Mouse (Mus musculus): ENCODE measurements around the gene Cnot1. TPM values are rescaled to one million over a fixed set of nuclear protein-coding genes. Genes with fewer than 3 reads are reported as not detected.

Gene Cnot1
- polyA plus RNA-seq, 1 experiment from 2014 or later: 128 TPM

GRCm38 (mm10) chr8:95822699-95823098 is 15.4 kb upstream of the Cnot1 start:
- H3K9ac ChIP-seq (ENCODE audit: low read depth, low read length): no peak overlapping the region
- H3K4me3 ChIP-seq (ENCODE audit: low read length): no peak overlapping the region
- H3K36me3 ChIP-seq (ENCODE audit: control insufficient read depth, insufficient read depth, low read length): no peaks in the 10 kb centered on the region
- WGBS: 80% methylated on average over 3 of the region's 3 CpGs
- ATAC-seq (ENCODE audit: low FRiP score, low TSS enrichment): no peak
- H3K27ac ChIP-seq (ENCODE audit: low read depth, low read length): no peak overlapping the region
- H3K4me1 ChIP-seq (ENCODE audit: control insufficient read depth, insufficient read depth, low read length): no peaks in the 10 kb centered on the region
- no peak overlapping the region for H3K4me2 ChIP-seq (replicated peaks; ENCODE audit: low read depth, low read length)
- H3K27me3 ChIP-seq (ENCODE audit: control insufficient read depth, insufficient read depth, low read length): no peaks in the 10 kb centered on the region
- no peaks in the 10 kb centered on the region for H3K9me3 ChIP-seq (ENCODE audit: control insufficient read depth, low read length)

GRCm38 (mm10) chr8:95822096-95822495 is 14.8 kb upstream of the Cnot1 start:
- Histone ChIP-seq H3K27me3 (ENCODE audit: control insufficient read depth, insufficient read depth, low read length) (no peaks in the 10 kb centered on the region), H3K9ac (ENCODE audit: low read depth, low read length) (no peak overlapping the region), H3K4me1 (ENCODE audit: control insufficient read depth, insufficient read depth, low read length) (no peaks in the 10 kb centered on the region), H3K36me3 (ENCODE audit: control insufficient read depth, insufficient read depth, low read length) (no peaks in the 10 kb centered on the region), H3K4me2 (replicated peaks; ENCODE audit: low read depth, low read length) (no peak overlapping the region), H3K4me3 (ENCODE audit: low read length) (no peak overlapping the region), H3K9me3 (ENCODE audit: control insufficient read depth, low read length) (no peaks in the 10 kb centered on the region), H3K27ac (ENCODE audit: low read depth, low read length) (no peak overlapping the region)
- WGBS: 83% methylated on average over 5 of the region's 5 CpGs
- ATAC-seq (ENCODE audit: low FRiP score, low TSS enrichment): no peak

DNA sequence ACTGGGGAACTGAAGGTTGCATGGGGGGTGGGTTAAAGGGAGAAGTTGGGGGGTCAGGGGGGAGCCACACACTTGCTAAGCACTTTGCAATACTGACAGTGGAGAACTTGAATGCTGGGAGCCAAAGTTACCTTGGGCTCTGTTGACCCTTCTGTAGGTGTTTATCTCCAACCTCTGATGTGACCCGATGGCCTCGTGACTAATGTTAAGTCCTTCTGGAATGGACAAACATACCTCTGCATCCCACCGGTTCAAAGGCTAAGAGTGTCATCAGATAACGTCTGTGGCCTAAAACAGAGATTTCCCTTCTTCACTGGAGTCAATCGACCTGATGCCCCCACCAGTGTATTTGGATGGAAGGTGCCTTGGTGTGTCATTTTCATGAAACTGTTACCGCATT is 14.0 kb upstream of the Cnot1 start:
- Histone ChIP-seq H3K9ac (ENCODE audit: low read depth, low read length) (no peak overlapping the region), H3K4me3 (ENCODE audit: low read length) (no peak overlapping the region)
- 89% methylated on average over 6 of the region's 6 CpGs for WGBS

GRCm38 (mm10) chr8:95818211-95818610 is 10.9 kb upstream of the Cnot1 start:
- Histone ChIP-seq H3K4me1 (ENCODE audit: control insufficient read depth, insufficient read depth, low read length) (no peaks in the 10 kb centered on the region), H3K4me3 (ENCODE audit: low read length) (no peak overlapping the region), H3K36me3 (ENCODE audit: control insufficient read depth, insufficient read depth, low read length) (no peaks in the 10 kb centered on the region), H3K27me3 (ENCODE audit: control insufficient read depth, insufficient read depth, low read length) (no peaks in the 10 kb centered on the region), H3K4me2 (replicated peaks; ENCODE audit: low read depth, low read length) (no peak overlapping the region), H3K9ac (ENCODE audit: low read depth, low read length) (no peak overlapping the region), H3K9me3 (ENCODE audit: control insufficient read depth, low read length) (no peaks in the 10 kb centered on the region), H3K27ac (ENCODE audit: low read depth, low read length) (no peak overlapping the region)
- no peak for ATAC-seq (ENCODE audit: low FRiP score, low TSS enrichment)
- 36% methylated on average over 1 of the region's 1 CpGs for WGBS

More for the DNA sequence above, 14.0 kb upstream of the Cnot1 start:
- no peak for ATAC-seq (ENCODE audit: low FRiP score, low TSS enrichment)
- H3K4me1 ChIP-seq (ENCODE audit: control insufficient read depth, insufficient read depth, low read length): no peaks in the 10 kb centered on the region
- no peaks in the 10 kb centered on the region for H3K27me3 ChIP-seq (ENCODE audit: control insufficient read depth, insufficient read depth, low read length)
- H3K9me3 ChIP-seq (ENCODE audit: control insufficient read depth, low read length): no peaks in the 10 kb centered on the region
- no peak overlapping the region for H3K27ac ChIP-seq (ENCODE audit: low read depth, low read length)
- H3K4me2 ChIP-seq (replicated peaks; ENCODE audit: low read depth, low read length): no peak overlapping the region
- no peaks in the 10 kb centered on the region for H3K36me3 ChIP-seq (ENCODE audit: control insufficient read depth, insufficient read depth, low read length)

- Histone ChIP-seq H3K36me3 (ENCODE audit: control insufficient read depth, insufficient read depth, low read length) (no peaks in the 10 kb centered on the region), H3K9ac (ENCODE audit: low read depth, low read length) (no peak overlapping the region), H3K4me2 (replicated peaks; ENCODE audit: low read depth, low read length) (no peak overlapping the region), H3K4me1 (ENCODE audit: control insufficient read depth, insufficient read depth, low read length) (no peaks in the 10 kb centered on the region), H3K9me3 (ENCODE audit: control insufficient read depth, low read length) (no peaks in the 10 kb centered on the region), H3K4me3 (ENCODE audit: low read length) (no peak overlapping the region), H3K27me3 (ENCODE audit: control insufficient read depth, insufficient read depth, low read length) (no peaks in the 10 kb centered on the region), H3K27ac (ENCODE audit: low read depth, low read length) (no peak overlapping the region)
- ATAC-seq (ENCODE audit: low FRiP score, low TSS enrichment): no peak
- 64% methylated on average over 3 of the region's 3 CpGs for WGBS
Observed at GRCm38 (mm10) chr8:95817597-95817996, 10.3 kb upstream of the Cnot1 start.

- Histone ChIP-seq H3K27ac (ENCODE audit: low read depth, low read length) (no peak overlapping the region), H3K4me3 (ENCODE audit: low read length) (no peak overlapping the region), H3K27me3 (ENCODE audit: control insufficient read depth, insufficient read depth, low read length) (no peaks in the 10 kb centered on the region), H3K4me2 (replicated peaks; ENCODE audit: low read depth, low read length) (no peak overlapping the region), H3K36me3 (ENCODE audit: control insufficient read depth, insufficient read depth, low read length) (no peaks in the 10 kb centered on the region), H3K9ac (ENCODE audit: low read depth, low read length) (no peak overlapping the region), H3K9me3 (ENCODE audit: control insufficient read depth, low read length) (no peaks in the 10 kb centered on the region), H3K4me1 (ENCODE audit: control insufficient read depth, insufficient read depth, low read length) (no peaks in the 10 kb centered on the region)
- ATAC-seq (ENCODE audit: low FRiP score, low TSS enrichment): no peak
- WGBS: 28% methylated on average over 6 of the region's 6 CpGs
Observed at GRCm38 (mm10) chr8:95816044-95816708, 8.9 kb upstream of the Cnot1 start.

DNA sequence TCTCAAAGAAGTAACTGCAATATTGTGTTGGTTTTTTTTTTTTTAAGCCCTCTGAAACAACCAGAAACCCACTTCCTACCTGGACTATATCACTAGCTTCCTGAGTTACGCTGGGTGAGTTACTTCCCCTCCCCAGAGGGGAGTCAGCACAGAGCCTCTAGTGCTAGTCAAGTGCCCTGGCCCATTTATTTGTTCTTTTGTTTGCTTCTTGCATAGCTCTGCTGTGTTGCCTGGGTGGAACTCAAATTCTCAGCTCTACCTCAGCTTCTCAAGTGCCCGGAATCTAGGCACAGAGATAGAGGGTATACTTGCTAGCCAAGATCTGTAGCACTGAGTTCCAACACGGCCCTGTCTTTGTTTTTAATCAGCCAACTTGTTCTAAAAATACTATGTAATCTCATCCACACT is 2.9 kb upstream of the Cnot1 start:
- Histone ChIP-seq H3K27ac (ENCODE audit: low read depth, low read length) (no peak overlapping the region), H3K36me3 (ENCODE audit: control insufficient read depth, insufficient read depth, low read length) (no peaks in the 10 kb centered on the region), H3K9ac (ENCODE audit: low read depth, low read length) (no peak overlapping the region), H3K9me3 (ENCODE audit: control insufficient read depth, low read length) (no peaks in the 10 kb centered on the region), H3K27me3 (ENCODE audit: control insufficient read depth, insufficient read depth, low read length) (no peaks in the 10 kb centered on the region), H3K4me2 (replicated peaks; ENCODE audit: low read depth, low read length) (no peak overlapping the region), H3K4me1 (ENCODE audit: control insufficient read depth, insufficient read depth, low read length) (peaks cover 9% of the 10 kb centered on the region), H3K4me3 (ENCODE audit: low read length) (no peak overlapping the region)
- WGBS: 65% methylated on average over 3 of the region's 3 CpGs
- no peak for ATAC-seq (ENCODE audit: low FRiP score, low TSS enrichment)

DNA sequence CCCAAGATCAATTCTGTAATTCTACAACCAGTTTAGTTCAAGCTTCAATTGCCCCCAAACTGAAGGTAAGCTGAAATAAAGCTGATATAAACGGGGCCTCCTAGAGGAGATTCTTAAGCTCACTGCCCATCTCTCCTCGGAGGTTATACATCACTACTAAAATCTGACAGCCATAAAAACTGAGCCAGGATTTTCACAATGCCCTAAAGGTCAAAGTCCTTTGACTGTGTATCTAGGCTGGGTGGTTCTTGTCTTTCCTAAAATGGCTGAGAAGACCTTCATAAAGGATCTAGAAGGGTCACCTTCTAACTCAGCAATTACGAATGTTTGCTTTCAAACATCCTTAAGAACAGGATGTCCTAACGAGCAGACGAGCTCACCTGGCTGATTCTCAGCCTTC is 1.9 kb upstream of the Cnot1 start:
- H3K27me3 ChIP-seq (ENCODE audit: control insufficient read depth, insufficient read depth, low read length): no peaks in the 10 kb centered on the region
- peaks cover 3% of the 10 kb centered on the region; the same call in 1 of the 2 replicates for H3K36me3 ChIP-seq (ENCODE audit: control insufficient read depth, insufficient read depth, low read length)
- H3K4me3 ChIP-seq (ENCODE audit: low read length): no peak overlapping the region
- peaks cover 14% of the 10 kb centered on the region for H3K4me1 ChIP-seq (ENCODE audit: control insufficient read depth, insufficient read depth, low read length)
- ATAC-seq (ENCODE audit: low FRiP score, low TSS enrichment): no peak
- H3K9ac ChIP-seq (ENCODE audit: low read depth, low read length): no peak overlapping the region
- no peak overlapping the region for H3K4me2 ChIP-seq (replicated peaks; ENCODE audit: low read depth, low read length)
- H3K9me3 ChIP-seq (ENCODE audit: control insufficient read depth, low read length): no peaks in the 10 kb centered on the region
- no peak overlapping the region for H3K27ac ChIP-seq (ENCODE audit: low read depth, low read length)
- 82% methylated on average over 5 of the region's 5 CpGs for WGBS

DNA sequence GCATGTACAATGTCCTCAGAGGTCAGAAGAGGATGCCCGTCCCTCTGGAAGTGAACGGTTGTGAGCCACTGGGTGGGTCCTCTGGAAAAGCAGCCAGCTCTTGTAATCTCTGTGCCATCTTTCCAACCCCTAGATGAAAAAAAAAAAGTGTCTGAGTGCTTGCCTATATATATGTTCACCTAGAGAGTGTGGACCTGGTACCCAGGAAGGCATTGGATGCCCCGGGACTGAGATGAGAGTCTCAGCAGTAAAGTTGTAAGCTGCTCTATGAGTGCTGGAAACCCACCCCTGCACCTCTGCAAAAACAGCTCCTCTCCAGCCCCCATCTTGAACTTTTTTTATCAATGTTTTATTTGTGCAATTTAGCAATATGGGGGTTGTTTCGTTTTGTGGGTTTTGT is 1.4 kb upstream of the Cnot1 start:
- no peak overlapping the region for H3K27ac ChIP-seq (ENCODE audit: low read depth, low read length)
- no peaks in the 10 kb centered on the region for H3K27me3 ChIP-seq (ENCODE audit: control insufficient read depth, insufficient read depth, low read length)
- 87% methylated on average over 4 of the region's 4 CpGs for WGBS
- no peak for ATAC-seq (ENCODE audit: low FRiP score, low TSS enrichment)
- peaks cover 14% of the 10 kb centered on the region for H3K4me1 ChIP-seq (ENCODE audit: control insufficient read depth, insufficient read depth, low read length)
- no peak overlapping the region for H3K4me3 ChIP-seq (ENCODE audit: low read length)
- H3K4me2 ChIP-seq (replicated peaks; ENCODE audit: low read depth, low read length): no peak overlapping the region
- no peaks in the 10 kb centered on the region for H3K9me3 ChIP-seq (ENCODE audit: control insufficient read depth, low read length)
- H3K36me3 ChIP-seq (ENCODE audit: control insufficient read depth, insufficient read depth, low read length): peaks cover 3% of the 10 kb centered on the region; the same call in 1 of the 2 replicates
- H3K9ac ChIP-seq (ENCODE audit: low read depth, low read length): no peak overlapping the region
